Mouse (Mus musculus) limb, embryonic 11.5 days (tissue): ENCODE measurements around the gene Rora. TPM values are rescaled to one million over a fixed set of nuclear protein-coding genes. Genes with fewer than 3 reads are reported as not detected.
A peak's percentile ranks its signal among the peaks of the same experiment; 100 is the strongest.

Source experiments
- ATAC-seq: fragments of 200-750 bp; cut with Nextera tagmentation; 2 replicates; pipeline ENCODE4 v1.8.0; 2017; ENCODE audit warnings: low read depth; ENCODE audit not compliant: insufficient number of reproducible peaks, low FRiP score, low TSS enrichment
- DNase-seq: peaks from one replicate; pipeline ENCODE4 v3.0.0-alpha.2; 2015; ENCODE audit warnings: low spot score
- H3K27ac ChIP-seq: fragments of 300-500 bp; sonication (generic); replicated peaks from 2 replicates; pipeline ENCODE4 v1.5.1; 2014; ENCODE audit warnings: low read depth, mild to moderate bottlenecking, low read length
- H3K27me3 ChIP-seq: fragments of 300-500 bp; sonication (generic); 2 replicates; pipeline ENCODE4 v1.6.1; 2014; ENCODE audit warnings: mild to moderate bottlenecking, low read length, mixed read lengths; ENCODE audit not compliant: control insufficient read depth, insufficient read depth
- H3K36me3 ChIP-seq: fragments of 300-500 bp; sonication (generic); 2 replicates; pipeline ENCODE4 v1.6.1; 2014; ENCODE audit warnings: mild to moderate bottlenecking, low read length, moderate library complexity, mixed read lengths; ENCODE audit not compliant: control insufficient read depth, insufficient read depth
- H3K4me1 ChIP-seq: fragments of 300-500 bp; sonication (generic); 2 replicates; pipeline ENCODE4 v1.6.1; 2014; ENCODE audit warnings: low read length, mixed read lengths; ENCODE audit not compliant: control insufficient read depth, insufficient read depth
- H3K4me2 ChIP-seq: fragments of 300-500 bp; sonication (generic); 2 replicates; pipeline ENCODE4 v1.6.1; 2014; ENCODE audit warnings: low read depth, mild to moderate bottlenecking, moderate library complexity; ENCODE audit not compliant: severe bottlenecking
- H3K4me3 ChIP-seq: fragments of 300-500 bp; sonication (generic); 2 replicates; pipeline ENCODE4 v1.5.1; 2014; ENCODE audit warnings: low read depth, low read length
- H3K9ac ChIP-seq: fragments of 300-500 bp; sonication (generic); 2 replicates; pipeline ENCODE4 v1.6.1; 2014; ENCODE audit warnings: mild to moderate bottlenecking, low read length
- H3K9me3 ChIP-seq: fragments of 300-500 bp; sonication (generic); 2 replicates; pipeline ENCODE4 v1.6.1; 2016; ENCODE audit warnings: low read length; ENCODE audit not compliant: control insufficient read depth
- WGBS: fragments of 180-500 bp; shearing (Covaris S2); extraction: QIAGEN DNeasy Blood & Tissue Kit; methylation state at CpG from one replicate; pipeline ENCODE4 v1.1.7; 2014; 5-methylcytosine and 5-hydroxymethylcytosine counted together
- polyA plus RNA-seq: library from polyadenylated mRNA; unstranded; fragments of >200 nt; fragmentation: Nextera tagmentation; extraction: Ambion mirVana; gene quantifications from 2 replicates; pipeline ENCODE4 v1.2.1, GENCODE M21; 2014

The Rora gene
- polyA plus RNA-seq, 1 experiment from 2014 or later: 3.1 TPM

GRCm38 (mm10) chr9:68820036-68820435 is 166.4 kb downstream of the Rora start:
- H3K36me3 ChIP-seq: no peaks in the 10 kb centered on the region
- no peak overlapping the region for H3K4me3 ChIP-seq
- 77% methylated on average over 4 of the region's 4 CpGs for WGBS
- no peak overlapping the region for H3K4me2 ChIP-seq
- no peaks in the 10 kb centered on the region for H3K27me3 ChIP-seq
- no peak for DNase-seq
- H3K4me1 ChIP-seq: no peaks in the 10 kb centered on the region
- no peak overlapping the region for H3K9ac ChIP-seq
- ATAC-seq: no peak
- H3K9me3 ChIP-seq: no peaks in the 10 kb centered on the region
- H3K27ac ChIP-seq: no peak overlapping the region

- Histone ChIP-seq H3K36me3 (no peaks in the 10 kb centered on the region), H3K27ac (no peak overlapping the region), H3K4me1 (no peaks in the 10 kb centered on the region), H3K9me3 (no peaks in the 10 kb centered on the region), H3K27me3 (no peaks in the 10 kb centered on the region), H3K4me3 (no peak overlapping the region), H3K4me2 (no peak overlapping the region), H3K9ac (no peak overlapping the region)
- ATAC-seq (no peak), DNase-seq (no peak)
These were observed 166.9 kb downstream of the Rora start for GRCm38 (mm10) chr9:68820478-68820877.

- ATAC-seq (no peak), DNase-seq (no peak)
- Histone ChIP-seq H3K27ac (no peak overlapping the region), H3K4me3 (no peak overlapping the region), H3K27me3 (no peaks in the 10 kb centered on the region), H3K4me2 (no peak overlapping the region), H3K9ac (no peak overlapping the region), H3K4me1 (no peaks in the 10 kb centered on the region), H3K9me3 (no peaks in the 10 kb centered on the region), H3K36me3 (no peaks in the 10 kb centered on the region)
- 28% methylated on average over 1 of the region's 1 CpGs for WGBS
These were observed 167.8 kb downstream of the Rora start for GRCm38 (mm10) chr9:68821388-68821787.

- no peaks in the 10 kb centered on the region for H3K36me3 ChIP-seq
- no peaks in the 10 kb centered on the region for H3K9me3 ChIP-seq
- no peaks in the 10 kb centered on the region for H3K4me1 ChIP-seq
- no peak for ATAC-seq
- no peak overlapping the region for H3K9ac ChIP-seq
- DNase-seq: no peak
- no peaks in the 10 kb centered on the region for H3K27me3 ChIP-seq
- 95% methylated on average over 5 of the region's 5 CpGs for WGBS
- H3K4me3 ChIP-seq: no peak overlapping the region
- no peak overlapping the region for H3K27ac ChIP-seq
- H3K4me2 ChIP-seq: no peak overlapping the region
These were observed 169.7 kb downstream of the Rora start for GRCm38 (mm10) chr9:68823292-68823691.

- H3K9me3 ChIP-seq: no peaks in the 10 kb centered on the region
- H3K9ac ChIP-seq: no peak overlapping the region
- H3K36me3 ChIP-seq: no peaks in the 10 kb centered on the region
- no peak overlapping the region for H3K27ac ChIP-seq
- H3K27me3 ChIP-seq: no peaks in the 10 kb centered on the region
- 42% methylated on average over 4 of the region's 4 CpGs for WGBS
- ATAC-seq: no peak
- no peak for DNase-seq
- H3K4me3 ChIP-seq: no peak overlapping the region
- no peaks in the 10 kb centered on the region for H3K4me1 ChIP-seq
- no peak overlapping the region for H3K4me2 ChIP-seq
These were observed 171.5 kb downstream of the Rora start for GRCm38 (mm10) chr9:68825107-68825506.

- Histone ChIP-seq H3K4me1 (no peaks in the 10 kb centered on the region), H3K9ac (no peak overlapping the region), H3K4me3 (no peak overlapping the region), H3K36me3 (no peaks in the 10 kb centered on the region), H3K9me3 (no peaks in the 10 kb centered on the region), H3K4me2 (no peak overlapping the region), H3K27me3 (no peaks in the 10 kb centered on the region), H3K27ac (no peak overlapping the region)
- ATAC-seq (no peak), DNase-seq (no peak)
- 93% methylated on average over 3 of the region's 3 CpGs for WGBS
These were observed 172.3 kb downstream of the Rora start for GRCm38 (mm10) chr9:68825841-68826240.

- no peaks in the 10 kb centered on the region for H3K27me3 ChIP-seq
- H3K4me1 ChIP-seq: no peaks in the 10 kb centered on the region
- no peak overlapping the region for H3K9ac ChIP-seq
- ATAC-seq (no peak), DNase-seq (no peak)
- H3K9me3 ChIP-seq: no peaks in the 10 kb centered on the region
- H3K27ac ChIP-seq: no peak overlapping the region
- H3K4me2 ChIP-seq: no peak overlapping the region
- H3K36me3 ChIP-seq: no peaks in the 10 kb centered on the region
- 89% methylated on average over 3 of the region's 3 CpGs for WGBS
- H3K4me3 ChIP-seq: no peak overlapping the region
These were observed 173.9 kb downstream of the Rora start for GRCm38 (mm10) chr9:68827441-68827840.

GRCm38 (mm10) chr9:68829903-68830302 is 176.3 kb downstream of the Rora start:
- Histone ChIP-seq H3K27ac (no peak overlapping the region), H3K4me2 (no peak overlapping the region), H3K4me3 (no peak overlapping the region), H3K4me1 (peaks cover 14% of the 10 kb centered on the region), H3K9me3 (no peaks in the 10 kb centered on the region), H3K36me3 (no peaks in the 10 kb centered on the region), H3K27me3 (no peaks in the 10 kb centered on the region), H3K9ac (no peak overlapping the region)
- no peak for ATAC-seq
- no peak for DNase-seq
- 75% methylated on average over 4 of the region's 4 CpGs for WGBS

- Histone ChIP-seq H3K9me3 (no peaks in the 10 kb centered on the region), H3K4me2 (no peak overlapping the region), H3K36me3 (no peaks in the 10 kb centered on the region), H3K4me1 (peaks cover 18% of the 10 kb centered on the region), H3K27ac (no peak overlapping the region), H3K9ac (no peak overlapping the region), H3K27me3 (no peaks in the 10 kb centered on the region), H3K4me3 (no peak overlapping the region)
- ATAC-seq (no peak), DNase-seq (peak; percentile 53)
- 34% methylated on average over 6 of the region's 6 CpGs for WGBS
These were observed 179.7 kb downstream of the Rora start for GRCm38 (mm10) chr9:68833323-68833722.
